Mouse (Mus musculus) lung, postnatal 0 days (tissue): ENCODE data around the gene Vps8. TPM values are rescaled to one million over a fixed set of nuclear protein-coding genes. Genes with fewer than 3 reads are reported as not detected.

Experiments
- ATAC-seq: fragments of 200-750 bp; cut with Nextera tagmentation; 2 replicates; pipeline ENCODE4 v1.8.0; 2017; ENCODE audit warnings: moderate library complexity
- DNase-seq: peaks from one replicate; pipeline ENCODE4 v3.0.0-alpha.2; 2016; ENCODE audit warnings: low spot score
- H3K27ac ChIP-seq: fragments of 300-500 bp; sonication (generic); 2 replicates; pipeline ENCODE4 v1.5.1; 2014; ENCODE audit warnings: antibody characterized with exemption, mild to moderate bottlenecking, low read length, mixed read lengths
- H3K27me3 ChIP-seq: fragments of 300-500 bp; sonication (generic); replicated peaks from 2 replicates; pipeline ENCODE4 v1.6.1; 2014; ENCODE audit warnings: low read length, mixed read lengths; ENCODE audit not compliant: insufficient read depth
- H3K36me3 ChIP-seq: fragments of 300-500 bp; sonication (generic); 2 replicates; pipeline ENCODE4 v1.6.1; 2014; ENCODE audit warnings: low read length, mixed read lengths; ENCODE audit not compliant: insufficient read depth
- H3K4me1 ChIP-seq: fragments of 300-500 bp; sonication (generic); 2 replicates; pipeline ENCODE4 v1.6.1; 2014; ENCODE audit warnings: antibody characterized with exemption, low read depth, low read length, mixed read lengths; ENCODE audit not compliant: insufficient read depth
- H3K4me2 ChIP-seq: fragments of 300-500 bp; sonication (generic); replicated peaks from 2 replicates; pipeline ENCODE4 v1.6.1; 2014; ENCODE audit warnings: low read depth, mild to moderate bottlenecking, low read length, moderate library complexity, mixed read lengths
- H3K4me3 ChIP-seq: fragments of 300-500 bp; sonication (generic); 2 replicates; pipeline ENCODE4 v1.5.1; 2014; ENCODE audit warnings: low read depth, low read length
- H3K9ac ChIP-seq: fragments of 300-500 bp; sonication (generic); replicated peaks from 2 replicates; pipeline ENCODE4 v1.6.1; 2014; ENCODE audit warnings: low read depth, mild to moderate bottlenecking
- H3K9me3 ChIP-seq: fragments of 300-500 bp; sonication (generic); 2 replicates; pipeline ENCODE4 v1.6.1; 2016; ENCODE audit warnings: low read length, mixed read lengths
- CTCF ChIP-seq: IDR thresholded peaks from 2 replicates; pipeline ENCODE4 v1.5.1; 2016; ENCODE audit warnings: antibody characterized with exemption, mild to moderate bottlenecking
- EP300 ChIP-seq: IDR thresholded peaks from 2 replicates; pipeline ENCODE4 v1.6.1; 2016; ENCODE audit warnings: antibody characterized with exemption, mild to moderate bottlenecking, control low read depth
- WGBS: fragments of 180-500 bp; shearing (Covaris S2); extraction: QIAGEN DNeasy Blood & Tissue Kit; methylation state at CpG from one replicate; pipeline ENCODE4 v1.1.7; 2014; 5-methylcytosine and 5-hydroxymethylcytosine counted together
- polyA plus RNA-seq: library from polyadenylated mRNA; unstranded; fragments of >200 nt; fragmentation: Nextera tagmentation; extraction: Ambion mirVana; gene quantifications from 2 replicates; pipeline ENCODE4 v1.2.1, GENCODE M21; 2015

Gene Vps8
- polyA plus RNA-seq, 1 experiment from 2014 or later, result 9.3 TPM

DNA sequence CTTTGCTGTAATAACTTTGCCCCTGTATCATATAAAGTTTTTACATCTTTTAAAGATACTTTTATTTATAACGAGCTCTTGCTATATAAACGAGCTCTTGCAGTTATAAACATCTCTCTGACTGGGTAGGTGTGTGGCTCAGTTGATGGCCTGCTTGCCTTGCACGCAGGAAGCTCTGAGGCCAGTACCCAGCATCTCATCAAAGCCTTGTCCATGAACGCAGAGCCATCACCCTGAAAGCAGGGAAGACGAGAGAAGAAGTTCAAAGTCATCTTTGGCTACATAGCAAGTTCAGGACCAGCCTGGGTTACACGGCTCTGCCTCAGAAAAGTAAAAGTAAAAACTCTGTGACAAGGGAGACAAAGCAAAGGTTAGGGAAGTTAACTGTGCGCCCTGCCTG lies 147.0 kb downstream of the Vps8 start:
- 65% methylated on average over 7 of the region's 7 CpGs for WGBS
- no peak for ATAC-seq
- no peak for TF ChIP-seq CTCF
- TF ChIP-seq EP300, result no peak

GRCm38 (mm10) chr16:21570786-21571185 lies 147.9 kb downstream of the Vps8 start:
- TF ChIP-seq CTCF (no peak), EP300 (no peak)
- no peak overlapping the region for H3K4me3 ChIP-seq
- 97% methylated on average over 5 of the region's 5 CpGs for WGBS
- H3K4me2 ChIP-seq, result no peak overlapping the region
- DNase-seq (no peak), ATAC-seq (no peak)
- no peaks in the 10 kb centered on the region for H3K9me3 ChIP-seq
- H3K36me3 ChIP-seq, result no peaks in the 10 kb centered on the region
- no peaks in the 10 kb centered on the region for H3K4me1 ChIP-seq
- no peak overlapping the region for H3K27ac ChIP-seq
- H3K27me3 ChIP-seq, result no peaks in the 10 kb centered on the region
- no peak overlapping the region for H3K9ac ChIP-seq

More for the DNA sequence above, 147.0 kb downstream of the Vps8 start:
- Histone ChIP-seq H3K4me2 (no peak overlapping the region), H3K27ac (no peak overlapping the region), H3K4me3 (no peak overlapping the region), H3K9me3 (no peaks in the 10 kb centered on the region), H3K27me3 (no peaks in the 10 kb centered on the region), H3K4me1 (no peaks in the 10 kb centered on the region), H3K36me3 (no peaks in the 10 kb centered on the region), H3K9ac (no peak overlapping the region)
- DNase-seq, result no peak

DNA sequence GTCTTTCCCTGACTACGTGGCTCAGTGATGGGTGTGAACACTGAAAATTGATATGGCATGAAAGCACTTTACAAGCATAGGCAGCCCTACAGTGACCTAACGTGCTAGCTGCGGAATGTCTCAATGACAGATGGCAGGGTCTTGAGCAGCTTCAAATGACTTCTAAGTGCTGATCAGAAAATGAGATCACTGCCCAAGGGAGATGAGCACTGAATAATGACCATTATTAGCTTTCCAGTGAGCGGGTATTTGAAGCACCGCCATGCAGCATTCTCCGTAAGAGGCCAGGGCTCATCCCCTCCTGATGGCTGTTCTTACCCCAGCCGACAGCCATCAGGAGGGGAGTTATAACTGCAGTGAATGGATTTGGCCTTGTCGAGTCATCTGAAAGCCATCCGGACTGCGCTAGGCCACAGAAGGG lies 153.1 kb downstream of the Vps8 start:
- DNase-seq, result no peak
- WGBS, result 77% methylated on average over 10 of the region's 10 CpGs
- H3K9ac ChIP-seq, result no peak overlapping the region

GRCm38 (mm10) chr16:21589110-21589509 lies 166.2 kb downstream of the Vps8 start:
- no peaks in the 10 kb centered on the region for H3K27me3 ChIP-seq
- peak; percentile 39 for ATAC-seq
- no peak overlapping the region for H3K4me3 ChIP-seq
- TF ChIP-seq EP300 (no peak), CTCF (no peak)
- no peak overlapping the region for H3K27ac ChIP-seq
- H3K4me2 ChIP-seq, result no peak overlapping the region
- H3K4me1 ChIP-seq, result no peaks in the 10 kb centered on the region
- H3K9ac ChIP-seq, result no peak overlapping the region
- H3K9me3 ChIP-seq, result no peaks in the 10 kb centered on the region
- H3K36me3 ChIP-seq, result no peaks in the 10 kb centered on the region
- peak; percentile 57 for DNase-seq
- 64% methylated on average over 6 of the region's 6 CpGs for WGBS

More for the DNA sequence above, 153.1 kb downstream of the Vps8 start:
- no peaks in the 10 kb centered on the region for H3K27me3 ChIP-seq
- H3K4me1 ChIP-seq, result no peaks in the 10 kb centered on the region
- H3K4me2 ChIP-seq, result no peak overlapping the region
- TF ChIP-seq CTCF (no peak), EP300 (no peak)
- ATAC-seq, result no peak
- no peak overlapping the region for H3K4me3 ChIP-seq
- no peak overlapping the region for H3K27ac ChIP-seq
- no peaks in the 10 kb centered on the region for H3K9me3 ChIP-seq
- peaks cover 5% of the 10 kb centered on the region; the same call in 1 of the 2 replicates for H3K36me3 ChIP-seq

DNA sequence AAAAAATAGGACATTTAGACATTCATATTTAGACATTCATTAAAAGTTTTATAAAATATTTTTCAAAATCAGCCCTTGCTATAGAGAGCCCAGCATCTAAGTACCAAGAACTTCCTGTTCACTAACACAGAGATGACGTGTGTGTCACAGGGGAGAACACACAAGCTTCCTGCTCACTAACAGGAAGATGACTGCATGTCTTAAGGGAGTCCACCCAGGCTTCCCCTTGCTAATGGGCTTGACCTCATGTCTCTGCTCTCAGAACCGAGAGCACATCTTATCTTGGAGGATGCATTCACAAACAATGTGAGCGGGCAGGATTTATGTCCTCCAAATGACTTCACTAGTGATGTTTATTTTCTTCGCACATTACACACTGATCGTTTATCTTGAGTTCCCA lies 167.9 kb downstream of the Vps8 start:
- no peak overlapping the region for H3K4me3 ChIP-seq
- H3K27ac ChIP-seq, result no peak overlapping the region
- DNase-seq (peak; percentile 81), ATAC-seq (peak; percentile 97)
- no peaks in the 10 kb centered on the region for H3K4me1 ChIP-seq
- H3K36me3 ChIP-seq, result no peaks in the 10 kb centered on the region
- H3K9me3 ChIP-seq, result no peaks in the 10 kb centered on the region
- WGBS, result 25% methylated on average over 5 of the region's 5 CpGs
- no peak overlapping the region for H3K9ac ChIP-seq
- TF ChIP-seq CTCF (no peak), EP300 (peak; percentile 99)
- H3K4me2 ChIP-seq, result no peak overlapping the region
- H3K27me3 ChIP-seq, result no peaks in the 10 kb centered on the region

- WGBS, result 51% methylated on average over 2 of the region's 2 CpGs
- H3K4me3 ChIP-seq, result no peak overlapping the region
- no peak overlapping the region for H3K9ac ChIP-seq
- DNase-seq, result no peak
- no peaks in the 10 kb centered on the region for H3K27me3 ChIP-seq
- H3K4me2 ChIP-seq, result no peak overlapping the region
- no peak for ATAC-seq
- H3K27ac ChIP-seq, result no peak overlapping the region
- no peaks in the 10 kb centered on the region for H3K36me3 ChIP-seq
- H3K9me3 ChIP-seq, result no peaks in the 10 kb centered on the region
- H3K4me1 ChIP-seq, result no peaks in the 10 kb centered on the region
- TF ChIP-seq CTCF, result no peak
Observed at GRCm38 (mm10) chr16:21591511-21591910, 168.6 kb downstream of the Vps8 start.

GRCm38 (mm10) chr16:21595539-21595938 lies 172.6 kb downstream of the Vps8 start:
- Histone ChIP-seq H3K4me2 (no peak overlapping the region), H3K27ac (no peak overlapping the region), H3K4me1 (no peaks in the 10 kb centered on the region), H3K27me3 (no peaks in the 10 kb centered on the region), H3K9me3 (no peaks in the 10 kb centered on the region), H3K9ac (no peak overlapping the region), H3K36me3 (no peaks in the 10 kb centered on the region), H3K4me3 (no peak overlapping the region)
- TF ChIP-seq EP300 (no peak), CTCF (no peak)
- DNase-seq, result no peak
- no peak for ATAC-seq
- 74% methylated on average over 6 of the region's 6 CpGs for WGBS
